Mouse (Mus musculus): ENCODE results near the gene Tmem212. TPM values are rescaled to one million over a fixed set of nuclear protein-coding genes. Genes with fewer than 3 reads are reported as not detected.
"Not testable (repeated sequence)": the region's sequence is repeated elsewhere in the genome, so short reads cannot be mapped to it uniquely, and the experiment has no call there.

Gene Tmem212
- total RNA-seq (2014; fragmentation: Nextera tagmentation) (not detected in 2 replicates), total RNA-seq (2017) (not detected in 2 replicates)

DNA sequence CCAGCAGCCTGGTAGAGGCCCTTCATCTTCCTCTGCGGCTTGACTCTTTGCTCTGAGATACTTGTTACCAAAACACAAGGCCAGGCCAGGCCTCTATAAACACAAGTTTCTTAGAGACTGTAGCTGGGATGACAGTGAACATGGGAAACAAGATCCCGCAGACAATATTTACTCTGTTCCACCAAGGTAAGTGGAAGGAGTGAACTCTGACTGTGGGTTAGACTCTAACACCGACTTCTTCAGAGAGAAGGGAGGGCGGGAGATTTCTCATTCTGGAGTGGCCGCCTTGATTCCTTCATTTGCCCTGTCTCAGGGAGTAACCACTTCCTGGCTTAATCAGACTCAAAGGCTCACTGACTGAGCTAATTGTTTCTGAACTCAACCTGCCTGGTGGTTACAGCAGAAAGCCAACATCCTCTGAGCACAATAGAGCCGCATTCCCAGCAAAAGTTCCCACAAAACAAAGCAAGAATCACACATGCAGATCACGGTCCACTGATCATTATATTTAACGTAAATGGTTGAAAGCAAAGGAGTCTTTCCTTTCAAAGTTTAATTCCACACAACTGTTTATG is at the start of gene Tmem212:
Gene Tmem212, minus strand, starts transcription at position 51 of the 575 bp plus-strand sequence.
- ATAC-seq (replicated peaks; ENCODE audit: low FRiP score, low TSS enrichment, poor library complexity, severe bottlenecking), result no peak

DNA sequence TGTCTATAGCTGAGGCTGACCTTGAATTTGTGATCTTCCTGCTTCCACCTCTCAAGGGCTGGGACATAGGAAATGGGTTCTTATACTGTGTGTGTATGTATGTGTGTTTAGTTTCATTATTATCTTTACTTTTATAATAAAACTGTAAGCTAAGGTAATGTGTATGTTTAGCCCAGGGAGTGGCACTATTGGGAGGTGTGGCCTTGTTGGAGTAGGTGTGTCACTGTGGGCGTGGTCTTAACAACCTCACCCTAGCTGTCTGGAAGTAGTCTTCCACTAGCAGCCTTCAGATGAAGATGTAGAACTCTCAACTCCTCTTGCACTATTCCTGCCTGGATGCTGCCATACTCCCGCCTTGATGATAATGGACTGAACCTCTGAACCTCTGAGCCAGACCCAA is 49.2 kb upstream of the Tmem212 start:
- ATAC-seq (replicated peaks; ENCODE audit: low FRiP score, low TSS enrichment, poor library complexity, severe bottlenecking), result not testable (repeated sequence)

DNA sequence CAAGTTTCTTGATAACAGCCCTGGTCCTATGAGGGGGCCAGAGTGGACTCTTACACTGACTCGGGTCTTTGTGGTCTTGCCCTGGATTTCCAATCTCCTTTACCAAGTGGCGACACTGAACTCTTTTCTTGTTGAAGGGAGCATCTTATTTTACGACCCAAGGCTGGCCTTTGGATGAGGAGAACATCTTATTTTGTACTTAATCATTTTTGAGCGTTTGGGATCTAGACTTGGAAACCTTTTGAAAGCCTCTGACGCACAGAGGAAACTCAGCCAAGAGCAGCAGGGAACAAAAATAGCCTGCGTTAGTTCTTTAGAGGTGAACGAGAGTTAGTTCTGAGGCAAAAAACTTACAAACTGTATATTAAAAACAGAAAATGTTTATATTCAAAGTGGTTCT is 46.8 kb upstream of the Tmem212 start:
- ATAC-seq (replicated peaks; ENCODE audit: low FRiP score, low TSS enrichment, poor library complexity, severe bottlenecking), result no peak

DNA sequence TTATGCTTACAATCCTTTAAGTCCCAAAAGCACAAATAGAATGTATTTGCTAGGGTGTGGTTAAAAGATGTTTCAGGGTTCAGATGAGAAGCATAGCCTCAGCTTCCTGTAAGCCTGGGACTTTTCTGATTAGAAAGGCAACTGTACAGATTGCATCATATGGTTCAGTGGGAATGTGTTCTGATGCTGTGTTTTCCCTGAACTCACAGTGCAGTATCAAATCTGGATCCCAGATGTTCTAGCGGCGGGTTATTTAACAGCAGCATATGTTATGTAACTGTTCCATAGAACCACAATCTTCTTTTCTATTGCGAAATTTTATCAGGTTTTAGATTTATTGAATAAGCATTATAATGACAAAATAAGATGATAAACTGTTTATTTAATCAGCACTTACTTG is 45.5 kb upstream of the Tmem212 start:
- ATAC-seq (replicated peaks; ENCODE audit: low FRiP score, low TSS enrichment, poor library complexity, severe bottlenecking), result no peak

DNA sequence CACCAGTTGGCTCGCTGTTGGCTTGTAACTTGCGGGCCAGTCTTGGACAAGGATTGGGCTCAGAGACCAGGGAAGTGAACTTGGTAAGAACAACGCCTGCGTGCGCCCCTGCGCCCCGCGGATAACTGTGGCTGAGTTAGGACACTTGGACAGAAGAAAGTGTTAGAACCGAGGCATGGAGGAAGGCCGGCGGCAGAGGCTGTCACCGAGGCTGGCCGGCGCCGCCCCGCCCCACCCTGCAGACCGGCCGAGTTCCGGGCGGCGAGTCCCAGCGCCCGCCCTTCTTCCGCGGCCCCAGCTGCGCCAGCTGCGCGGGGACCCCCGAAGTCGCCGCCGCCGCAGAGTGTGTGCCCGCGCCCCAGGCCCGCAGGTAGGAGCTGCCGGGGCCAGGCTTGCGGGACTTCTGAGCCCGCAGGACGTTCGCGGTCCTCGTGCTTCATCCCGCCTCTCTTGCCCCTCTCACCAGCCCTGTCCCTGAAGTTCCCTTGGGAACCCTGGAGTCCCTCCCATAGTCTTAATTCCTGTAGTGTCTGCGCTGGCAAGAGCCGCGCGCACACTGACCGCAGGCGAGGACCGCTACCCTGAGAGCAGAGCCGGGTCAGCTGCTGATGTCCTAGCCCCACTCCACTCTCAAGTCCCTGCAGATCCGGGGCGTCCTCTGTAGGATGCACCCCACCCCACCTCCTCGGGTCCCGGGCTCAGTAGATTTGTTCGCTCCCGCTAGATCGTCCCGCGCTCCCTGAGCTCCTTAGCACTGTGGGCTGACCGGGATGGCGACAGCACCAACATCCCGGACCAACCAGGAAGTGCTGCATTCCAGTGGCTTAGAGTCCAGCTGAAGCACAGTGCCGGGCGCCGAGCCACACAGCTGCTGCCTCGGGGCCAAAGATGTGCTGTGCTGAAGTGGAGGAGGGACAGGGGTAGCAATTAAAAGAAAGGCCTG is 42.5 kb upstream of the Tmem212 start, which contains the start of gene Pld1:
Gene Pld1, plus strand, starts transcription at position 315 of the 943 bp plus-strand sequence.
- ATAC-seq (replicated peaks; ENCODE audit: low FRiP score, low TSS enrichment, poor library complexity, severe bottlenecking), result peak; percentile 84

DNA sequence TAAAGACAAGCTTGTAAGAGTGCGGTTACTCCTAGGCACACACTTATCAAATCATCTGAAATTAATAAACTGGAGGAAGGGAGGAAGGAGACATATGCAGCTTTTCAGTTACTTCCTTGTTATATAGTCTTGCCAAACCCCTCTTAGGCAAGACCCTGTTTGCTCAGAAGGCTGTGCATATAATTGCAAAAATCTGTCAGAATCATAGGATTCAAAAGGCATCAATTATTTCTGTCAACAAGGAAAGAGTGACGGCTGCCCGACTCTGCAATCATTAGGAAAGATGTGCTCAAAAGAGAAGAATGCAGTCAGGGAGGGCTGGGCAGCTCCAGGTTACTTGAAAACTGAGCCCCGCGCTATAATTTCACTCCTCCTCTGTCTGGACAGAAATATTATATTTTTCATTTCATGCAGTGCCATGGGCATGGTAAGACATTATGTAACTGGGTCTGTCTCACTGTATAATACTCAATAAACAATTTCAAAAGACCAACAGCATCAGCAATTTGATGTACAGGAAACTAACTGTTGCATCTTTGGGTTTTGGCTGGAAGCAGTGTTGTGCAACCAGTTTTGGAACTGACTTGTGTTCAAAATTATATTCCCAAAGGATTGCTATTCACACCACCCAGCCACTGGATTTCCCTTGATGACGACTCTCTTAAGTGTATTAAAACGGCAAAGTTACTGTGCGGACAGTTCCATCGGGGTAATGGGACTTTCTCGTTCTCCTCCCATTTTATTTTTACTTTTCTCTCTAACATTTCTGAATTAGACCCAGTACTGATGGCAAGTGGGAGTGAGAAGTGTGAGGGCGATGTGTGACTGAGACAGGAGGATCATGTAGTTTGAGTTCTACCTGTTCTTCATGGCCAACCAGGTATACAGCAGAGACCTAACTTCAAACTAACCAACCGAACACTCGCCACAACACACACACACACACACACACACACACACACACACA is 41.3 kb upstream of the Tmem212 start:
- no peak for ATAC-seq (replicated peaks; ENCODE audit: low FRiP score, low TSS enrichment, poor library complexity, severe bottlenecking)

DNA sequence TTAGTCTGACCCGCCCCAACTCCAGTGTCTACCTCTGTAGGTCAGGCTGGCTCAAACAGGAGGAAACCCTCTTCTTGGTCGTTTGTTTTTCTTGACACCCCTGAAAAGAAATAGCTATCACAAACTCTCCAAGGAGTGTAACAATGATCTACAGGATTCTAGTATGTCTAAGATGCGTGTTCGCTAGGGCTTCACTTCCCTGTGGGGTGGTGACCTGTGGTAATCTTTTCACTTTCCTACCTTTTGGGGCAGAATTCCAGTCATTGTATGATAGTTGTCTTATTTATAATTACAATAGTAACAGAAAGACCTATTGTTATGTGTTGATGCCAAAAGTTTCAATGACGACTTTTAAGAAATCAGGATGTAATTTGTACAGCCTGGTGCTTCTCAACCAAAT is 40.6 kb upstream of the Tmem212 start:
- ATAC-seq (replicated peaks; ENCODE audit: low FRiP score, low TSS enrichment, poor library complexity, severe bottlenecking), result no peak

DNA sequence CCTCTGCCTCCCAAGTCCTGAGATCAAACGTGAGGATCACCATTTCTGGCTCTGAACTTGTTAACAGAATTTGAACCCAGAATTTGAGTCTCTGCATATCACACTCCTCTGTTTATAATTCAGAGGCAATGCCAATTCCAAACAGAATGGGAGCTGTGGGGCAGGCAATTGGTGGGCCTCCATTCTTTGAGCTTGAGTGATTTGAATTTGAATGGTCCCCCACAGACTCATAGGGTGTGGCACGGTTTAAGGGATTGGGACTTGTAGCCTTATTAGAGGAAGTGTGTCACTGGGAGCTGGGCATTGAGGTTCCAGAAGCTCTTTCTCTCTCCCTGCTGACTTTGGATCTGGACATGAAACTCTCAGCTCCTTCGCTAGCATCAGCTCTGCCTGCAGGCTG is 39.5 kb upstream of the Tmem212 start:
- no peak for ATAC-seq (replicated peaks; ENCODE audit: low FRiP score, low TSS enrichment, poor library complexity, severe bottlenecking)

DNA sequence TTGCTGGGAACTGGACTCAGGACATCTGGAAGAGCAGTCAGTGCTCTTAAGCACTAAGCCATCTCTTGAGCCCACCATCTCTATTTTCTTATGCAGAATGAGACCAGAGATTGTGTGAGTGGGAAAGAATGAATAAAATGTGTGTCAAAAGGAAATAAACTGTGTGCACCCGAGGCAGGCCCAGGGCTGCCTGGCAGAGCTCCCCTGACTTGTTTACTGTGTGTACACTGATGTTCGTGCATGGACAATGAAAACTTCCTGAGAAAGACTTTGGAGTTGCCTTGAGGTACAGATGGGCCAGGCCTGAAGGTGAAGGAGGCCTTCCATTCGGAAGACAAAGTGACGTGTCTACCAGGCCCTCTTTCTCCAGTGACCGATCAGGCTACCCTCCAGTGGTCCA is 36.2 kb upstream of the Tmem212 start:
- ATAC-seq (replicated peaks; ENCODE audit: low FRiP score, low TSS enrichment, poor library complexity, severe bottlenecking), result no peak

DNA sequence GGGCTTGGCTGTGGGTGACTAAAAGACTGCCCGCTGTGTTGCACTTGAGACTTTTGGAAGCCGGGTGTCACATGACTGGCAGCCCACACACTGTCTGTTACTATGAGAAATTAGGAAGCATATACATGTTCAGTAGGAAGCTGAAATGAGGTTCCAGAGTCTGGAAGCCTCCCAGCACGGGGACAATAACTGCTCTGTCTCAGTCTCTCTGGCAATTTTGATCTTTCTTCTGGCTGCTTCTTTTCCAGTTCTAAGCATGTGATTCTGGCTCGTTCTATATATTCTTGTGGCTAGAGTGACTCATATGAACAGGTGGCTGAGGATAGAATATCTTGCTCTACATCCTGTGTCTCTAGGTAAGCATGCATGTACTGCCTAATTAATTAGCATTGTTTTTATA is 33.1 kb upstream of the Tmem212 start:
- ATAC-seq (replicated peaks; ENCODE audit: low FRiP score, low TSS enrichment, poor library complexity, severe bottlenecking), result no peak

DNA sequence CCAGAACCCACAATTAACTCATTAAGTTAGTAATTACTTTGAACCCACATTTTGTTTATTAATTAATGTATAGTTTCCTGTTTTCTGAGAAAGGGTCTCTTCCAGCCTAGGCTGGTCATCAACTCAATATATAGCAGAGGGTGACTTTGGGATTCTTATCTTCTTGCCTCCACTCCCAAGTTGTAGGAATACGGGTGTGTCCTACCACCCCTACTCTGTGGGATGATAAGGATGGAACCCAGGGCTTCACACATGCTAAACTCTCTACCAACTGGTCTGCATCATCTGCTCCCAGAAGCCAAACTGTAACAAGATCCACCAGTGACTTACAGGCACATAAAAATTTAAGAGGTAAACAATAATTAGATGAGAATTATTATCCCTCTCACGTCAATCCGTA is 27.9 kb upstream of the Tmem212 start:
- no peak for ATAC-seq (replicated peaks; ENCODE audit: low FRiP score, low TSS enrichment, poor library complexity, severe bottlenecking)

DNA sequence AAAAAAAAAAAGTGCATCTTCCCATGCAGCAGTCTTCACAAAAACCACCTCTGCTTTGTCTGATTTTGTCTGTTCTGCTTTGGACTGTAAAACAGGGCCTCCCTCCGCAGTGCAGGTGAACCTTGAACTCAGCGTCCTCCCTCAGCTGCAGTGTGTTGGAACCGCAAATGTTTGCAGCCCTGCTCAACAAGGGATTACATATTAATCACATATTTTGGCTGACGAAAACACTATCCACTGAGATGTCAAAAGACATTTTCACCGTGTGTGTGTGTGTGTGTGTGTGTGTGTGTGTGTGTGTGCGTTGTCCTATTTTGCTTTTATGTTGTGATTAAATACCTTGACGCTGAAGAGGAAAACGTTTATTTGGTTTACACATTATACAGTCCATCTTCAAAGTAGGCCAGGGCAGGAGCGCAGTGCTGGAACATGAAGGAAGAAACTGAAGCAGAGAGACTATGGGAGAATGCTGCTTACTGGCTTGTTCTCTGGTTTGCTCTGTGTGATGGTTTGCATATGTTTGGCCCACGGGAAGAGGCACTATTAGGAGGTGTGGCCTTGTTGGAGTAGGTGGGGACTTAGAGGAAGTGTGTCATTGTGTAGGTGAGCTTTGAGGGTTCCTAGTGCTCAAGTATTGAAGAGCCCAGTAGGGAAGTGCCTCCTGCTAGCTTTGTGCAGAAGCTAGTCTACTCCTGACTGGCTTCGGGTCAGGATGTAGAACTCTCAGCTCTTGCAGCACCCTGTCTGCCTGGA is 25.3 kb upstream of the Tmem212 start:
- no peak for ATAC-seq (replicated peaks; ENCODE audit: low FRiP score, low TSS enrichment, poor library complexity, severe bottlenecking)

DNA sequence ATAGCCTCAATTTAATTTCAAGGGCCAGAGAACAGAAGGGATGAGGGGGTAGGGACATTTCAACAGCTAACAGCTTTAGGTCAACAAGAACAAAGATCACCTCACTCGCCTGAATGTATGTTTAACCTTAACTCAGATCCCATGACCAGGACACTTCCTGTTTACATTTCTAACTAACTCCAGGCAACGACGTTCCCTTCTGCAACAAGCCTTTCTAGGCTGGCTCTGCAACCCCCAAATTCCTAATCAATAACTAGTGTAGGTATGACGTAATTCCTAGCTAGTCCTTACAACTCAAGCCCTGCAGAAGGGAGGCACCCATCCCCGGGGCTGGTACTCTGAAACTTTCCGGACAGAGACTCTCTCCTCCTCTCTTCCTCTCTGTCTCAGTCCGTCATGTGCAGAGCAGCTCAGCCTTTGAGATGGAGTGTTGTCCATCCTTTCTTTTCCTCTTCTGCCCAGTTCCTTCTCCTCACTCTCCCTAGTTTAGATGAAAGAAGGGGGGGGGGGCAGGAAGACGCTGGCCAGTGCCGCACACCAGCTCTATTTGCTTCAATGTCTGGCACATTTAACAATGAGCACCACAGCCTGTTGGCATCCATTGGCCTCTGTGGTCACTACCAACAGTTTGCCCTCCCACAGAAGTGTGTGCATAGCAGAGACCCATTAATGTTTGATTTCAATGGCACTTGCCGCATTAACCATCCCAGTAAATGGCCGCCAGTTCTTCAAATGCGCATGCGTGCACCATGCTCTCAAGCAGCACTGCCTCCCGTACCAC is 22.7 kb upstream of the Tmem212 start:
- no peak for ATAC-seq (replicated peaks; ENCODE audit: low FRiP score, low TSS enrichment, poor library complexity, severe bottlenecking)

DNA sequence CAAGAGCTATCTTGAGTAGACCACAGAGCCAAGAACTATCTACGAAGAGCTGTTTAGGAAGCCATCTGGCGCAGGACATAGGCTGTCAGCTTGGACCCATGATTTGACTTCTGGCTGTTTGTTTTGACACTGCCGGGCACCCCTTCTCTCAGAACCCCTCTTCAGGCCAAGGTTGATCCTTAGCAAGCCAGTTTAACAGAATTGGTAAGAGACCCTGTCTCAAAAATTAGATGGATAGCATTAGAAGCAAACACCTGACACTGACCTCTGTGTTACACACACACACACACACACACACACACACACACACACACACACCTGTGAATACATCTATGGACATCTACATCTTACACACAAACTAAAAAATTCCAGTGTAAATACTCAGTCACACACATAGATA is 12.8 kb upstream of the Tmem212 start:
- no peak for ATAC-seq (replicated peaks; ENCODE audit: low FRiP score, low TSS enrichment, poor library complexity, severe bottlenecking)

DNA sequence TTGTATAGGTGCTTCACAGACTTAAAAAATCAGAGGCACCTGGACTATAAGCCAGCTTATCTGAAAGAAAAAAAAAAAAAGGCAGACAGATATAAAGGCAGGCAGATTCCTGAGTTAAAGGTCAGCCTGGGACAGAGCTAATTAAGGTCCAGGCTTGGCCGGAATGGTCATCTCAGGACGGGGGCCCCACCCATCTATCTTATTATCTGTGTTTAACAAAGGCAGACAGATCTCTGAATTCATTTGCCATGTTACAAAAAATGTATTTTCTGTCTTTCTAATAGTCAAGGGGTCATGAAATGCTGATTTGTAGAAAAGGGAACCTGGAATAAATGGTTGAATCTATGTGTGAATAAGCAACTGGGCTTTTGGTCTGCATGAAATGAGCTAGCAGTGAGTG is 12.1 kb upstream of the Tmem212 start:
- no peak for ATAC-seq (replicated peaks; ENCODE audit: low FRiP score, low TSS enrichment, poor library complexity, severe bottlenecking)

DNA sequence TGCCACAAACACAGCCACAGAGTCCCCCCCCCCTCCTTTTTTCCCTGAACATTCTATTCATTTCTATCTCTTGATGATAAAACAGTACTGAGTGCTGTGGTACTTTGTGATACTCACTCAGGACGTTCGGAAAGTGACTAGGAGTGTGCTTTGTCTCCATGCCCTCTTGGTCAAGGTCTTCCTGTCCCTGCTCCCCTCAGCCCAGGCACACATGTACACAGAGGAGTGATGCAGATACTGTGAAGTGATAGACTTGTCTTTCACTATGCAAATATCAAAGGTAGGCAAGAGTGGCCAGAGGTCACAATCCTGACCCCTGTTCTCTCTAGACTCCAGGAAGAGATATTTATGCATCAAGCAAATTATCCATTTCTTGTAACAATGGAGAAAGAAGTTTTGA is 11.1 kb upstream of the Tmem212 start:
- no peak for ATAC-seq (replicated peaks; ENCODE audit: low FRiP score, low TSS enrichment, poor library complexity, severe bottlenecking)

DNA sequence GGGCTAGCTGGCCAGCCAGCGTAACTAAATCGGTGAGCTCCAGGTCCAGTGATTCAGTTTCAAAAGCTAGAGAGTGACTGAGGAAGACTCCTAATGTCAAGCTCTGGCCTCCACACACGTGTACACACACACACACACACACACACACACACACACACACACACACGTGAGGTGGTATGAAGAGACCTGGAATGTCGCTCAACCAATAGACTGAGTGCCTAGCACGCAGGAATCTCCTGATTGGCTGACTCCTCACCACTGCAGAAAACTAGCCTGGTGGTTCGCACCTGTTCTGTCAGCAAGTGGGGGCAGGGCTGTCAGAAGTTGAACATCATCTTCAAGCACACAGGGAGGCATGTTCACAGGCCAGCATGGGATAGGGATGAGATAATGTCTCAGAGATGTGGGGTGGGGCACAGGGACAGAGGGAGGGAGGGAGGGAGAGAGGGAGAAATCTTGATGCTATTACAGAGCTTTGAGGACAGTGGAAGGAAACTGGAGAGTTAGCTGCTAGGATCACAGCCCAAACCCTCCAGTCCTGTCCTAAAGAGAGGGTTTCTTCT is 10.6 kb upstream of the Tmem212 start:
- no peak for ATAC-seq (replicated peaks; ENCODE audit: low FRiP score, low TSS enrichment, poor library complexity, severe bottlenecking)
